Mouse (Mus musculus): Measurements from ENCODE around the gene Grik4.
"Not testable (repeated sequence)": the region's sequence is repeated elsewhere in the genome, so short reads cannot be mapped to it uniquely, and the experiment has no call there.

The Grik4 gene

GRCm38 (mm10) chr9:42797276-42797675, 147.0 kb downstream of the Grik4 start:
- DNase-seq (ENCODE audit: low spot score in 2 of 2) = no peak

- DNase-seq (ENCODE audit: low spot score in 2 of 2) = no peak
These were observed 148.4 kb downstream of the Grik4 start for GRCm38 (mm10) chr9:42795881-42796280.

DNA sequence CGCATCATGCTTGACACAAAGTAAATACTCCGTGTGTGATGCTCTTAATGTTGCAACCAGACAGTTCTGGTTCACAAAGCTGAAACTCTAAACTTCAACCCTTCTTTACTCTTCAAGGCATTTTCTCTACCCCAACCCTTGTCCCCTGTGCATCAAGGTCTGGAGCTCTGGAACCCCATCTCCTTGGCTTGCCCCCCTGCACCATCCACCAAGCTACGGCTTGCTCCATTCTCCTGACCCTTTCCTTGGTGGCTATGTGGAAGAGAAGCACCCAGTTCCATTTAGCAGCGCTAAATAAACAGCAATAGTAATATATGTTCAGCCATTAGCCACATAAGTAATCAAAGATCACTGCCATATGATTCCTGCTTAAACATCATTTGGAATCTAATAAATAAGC, 150.3 kb downstream of the Grik4 start:
- DNase-seq (ENCODE audit: low spot score in 2 of 2) = no peak

DNA sequence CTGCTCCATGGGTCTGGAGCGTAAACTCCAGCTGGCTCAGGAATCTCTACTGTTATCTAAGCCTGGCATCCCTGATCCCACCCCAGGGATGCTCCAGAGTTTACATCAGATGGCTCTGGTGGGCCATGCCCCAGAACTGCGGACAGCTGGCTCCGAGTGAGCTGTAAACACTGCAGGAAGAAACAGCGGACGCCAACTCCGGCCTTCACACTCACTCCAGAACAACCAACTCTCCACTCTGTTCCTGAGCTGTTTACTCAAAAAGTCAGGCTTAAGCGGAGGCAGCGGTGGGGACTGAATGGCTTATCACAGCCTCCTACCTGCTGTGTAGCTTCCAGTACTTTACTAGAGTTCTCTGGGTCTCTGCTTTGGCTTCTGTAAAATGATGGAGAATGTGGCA, 150.7 kb downstream of the Grik4 start:
- no peak for DNase-seq (ENCODE audit: low spot score in 2 of 2)

- no peak for DNase-seq (ENCODE audit: low spot score in 2 of 2)
These were observed 151.9 kb downstream of the Grik4 start for GRCm38 (mm10) chr9:42792381-42792780.

DNA sequence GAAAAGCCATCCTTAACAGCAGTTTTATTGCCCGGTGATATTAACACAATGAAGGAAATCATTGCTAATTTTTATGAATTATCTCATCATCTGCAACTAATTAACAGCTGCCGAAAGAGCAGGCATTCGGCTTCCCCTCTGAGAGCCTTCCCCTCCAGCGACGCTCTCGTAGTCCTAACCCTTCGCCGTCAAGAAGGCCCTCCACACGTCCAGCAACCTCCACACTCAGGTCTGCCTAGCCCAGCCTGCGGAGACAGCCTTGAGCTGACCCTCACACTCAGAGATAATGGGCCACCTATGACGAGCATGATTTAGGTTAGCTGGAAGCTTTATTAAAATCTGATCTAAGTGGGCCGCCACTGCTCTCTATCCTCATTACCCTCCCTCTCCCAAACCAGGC, 152.5 kb downstream of the Grik4 start:
- DNase-seq (ENCODE audit: low spot score in 2 of 2) = no peak

DNA sequence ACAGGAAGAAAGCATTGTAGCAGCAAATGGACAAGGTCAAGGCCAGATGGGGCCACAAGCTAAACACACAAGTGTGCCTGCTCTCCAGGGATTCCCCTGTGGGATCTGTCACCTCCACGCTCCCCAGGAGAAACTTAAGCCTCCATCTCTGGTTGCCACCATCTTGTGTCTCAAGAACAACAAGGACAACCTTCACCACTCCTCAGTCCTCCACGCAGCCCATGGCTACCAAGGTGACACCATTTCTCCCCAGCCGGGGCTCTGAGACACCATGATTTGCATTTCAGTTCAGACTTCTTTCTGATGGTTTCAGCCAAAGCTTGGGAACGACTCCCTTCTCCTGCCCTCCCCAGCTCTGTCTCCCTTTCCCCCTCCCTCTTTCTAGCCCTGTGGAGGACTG, 152.9 kb downstream of the Grik4 start:
- no peak for DNase-seq (ENCODE audit: low spot score in 2 of 2)

- peak in 1 of 2 experiments; percentile 45 for DNase-seq (ENCODE audit: low spot score in 2 of 2)
These were observed 155.8 kb downstream of the Grik4 start for GRCm38 (mm10) chr9:42788471-42788870.

DNA sequence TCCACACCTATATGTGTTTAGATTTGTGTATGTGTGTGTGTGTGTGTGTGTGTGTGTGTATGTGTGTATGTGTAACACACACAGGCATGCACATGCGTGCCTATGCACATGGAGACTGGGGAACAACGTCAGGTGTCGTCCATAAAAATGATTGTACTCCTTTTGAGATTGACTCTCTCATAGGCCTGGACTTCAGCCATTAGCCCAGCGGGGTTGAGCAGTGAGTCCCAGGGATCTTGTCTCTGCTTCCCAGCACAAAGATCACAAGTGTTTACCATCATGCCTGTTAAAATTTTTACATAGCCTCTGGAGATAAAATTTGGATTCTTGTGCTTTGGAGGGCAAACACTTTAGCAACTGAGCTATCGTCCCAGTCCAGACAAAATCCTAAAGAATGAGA, 157.4 kb downstream of the Grik4 start:
- no peak for DNase-seq (ENCODE audit: low spot score in 2 of 2)

- DNase-seq (ENCODE audit: low spot score in 2 of 2) = no peak
These were observed 158.0 kb downstream of the Grik4 start for GRCm38 (mm10) chr9:42786286-42786685.

- DNase-seq (ENCODE audit: low spot score in 2 of 2) = no peak
These were observed 159.0 kb downstream of the Grik4 start for GRCm38 (mm10) chr9:42785173-42785830.

- no peak for DNase-seq (ENCODE audit: low spot score in 2 of 2)
These were observed 160.9 kb downstream of the Grik4 start for GRCm38 (mm10) chr9:42783248-42783903.

DNA sequence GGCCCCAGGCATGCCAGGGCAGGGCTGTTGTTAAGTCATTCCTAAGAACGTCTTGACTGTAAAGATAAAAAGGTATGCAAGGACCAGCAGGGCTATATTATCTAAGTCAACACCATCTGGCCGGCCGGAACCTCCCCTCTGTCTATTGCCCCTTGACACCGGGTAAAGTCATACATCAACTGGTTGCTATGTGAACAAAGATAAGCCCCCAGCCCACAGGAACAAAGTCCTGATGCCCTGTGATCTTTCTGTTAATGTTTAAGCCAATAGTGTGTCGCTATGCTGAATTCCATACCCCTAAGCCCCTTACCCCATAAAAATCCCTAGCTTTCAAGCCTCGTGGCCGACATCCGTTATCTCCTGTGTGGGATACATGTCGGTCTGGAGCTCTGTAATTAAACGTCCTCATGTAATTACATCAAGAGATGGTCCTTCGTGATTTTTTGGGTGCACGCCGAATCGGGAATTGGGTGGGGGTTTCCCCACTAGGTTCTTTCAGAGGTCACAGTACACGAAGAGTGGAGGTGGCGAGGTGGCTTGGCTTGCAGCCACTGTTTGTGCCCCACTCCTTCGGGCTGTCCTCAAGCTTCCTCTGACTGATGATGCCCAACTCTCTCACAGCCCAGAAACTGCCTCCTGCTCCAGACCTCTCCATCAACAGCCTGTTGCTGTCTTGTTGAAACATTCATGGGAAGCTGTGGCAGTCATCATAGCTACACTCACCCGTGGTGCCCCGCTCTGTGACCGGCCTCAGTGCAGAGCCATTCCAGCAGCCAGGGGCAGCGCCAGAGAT, 165.6 kb downstream of the Grik4 start:
- DNase-seq (ENCODE audit: low spot score in 2 of 2) = not testable (repeated sequence)

- DNase-seq (ENCODE audit: low spot score in 2 of 2) = no peak
These were observed 166.4 kb downstream of the Grik4 start for GRCm38 (mm10) chr9:42777913-42778312.

- DNase-seq (ENCODE audit: low spot score in 2 of 2) = no peak
These were observed 167.5 kb downstream of the Grik4 start for GRCm38 (mm10) chr9:42776804-42777203.

DNA sequence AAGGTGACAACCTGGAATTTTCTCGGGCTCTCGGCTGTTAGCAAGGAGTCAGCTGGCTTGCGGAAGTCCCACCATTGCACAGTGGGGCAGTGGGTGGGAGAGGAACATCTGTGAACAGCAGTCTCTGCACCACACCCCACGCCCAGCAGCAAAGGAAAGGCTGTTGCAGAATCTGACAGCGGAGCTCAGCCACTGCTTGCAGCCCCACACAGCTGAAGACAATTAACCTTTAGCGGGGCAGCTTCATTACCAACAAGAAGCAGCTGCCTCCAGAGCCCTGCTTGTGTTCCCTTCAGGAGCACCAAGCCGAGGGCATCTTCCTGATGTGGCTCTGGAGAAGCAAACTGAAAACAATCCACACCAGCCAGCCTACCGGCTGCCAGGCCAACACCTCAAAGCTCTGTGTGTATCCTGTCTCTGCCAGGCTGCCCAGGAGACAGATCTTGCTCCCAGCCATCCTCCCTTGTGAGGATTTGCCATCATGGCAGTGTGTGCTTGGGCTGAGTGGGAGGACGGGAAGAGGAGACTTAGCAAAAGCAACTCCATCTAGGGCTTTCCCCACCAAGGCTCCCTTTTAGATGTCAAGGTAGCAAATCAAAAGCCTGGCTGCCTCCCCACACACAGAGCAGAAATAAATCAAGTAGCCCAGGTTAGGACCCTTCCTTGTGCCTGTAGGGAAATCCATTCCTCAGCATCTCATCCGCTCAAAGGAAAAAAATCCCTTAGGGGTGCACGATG, 179.3 kb downstream of the Grik4 start:
- peak in 1 of 2 experiments; percentile 16 for DNase-seq (ENCODE audit: low spot score in 2 of 2)

- no peak for DNase-seq (ENCODE audit: low spot score in 2 of 2)
These were observed 185.5 kb downstream of the Grik4 start for GRCm38 (mm10) chr9:42758682-42759205.

- DNase-seq (ENCODE audit: low spot score in 2 of 2) = no peak
These were observed 187.2 kb downstream of the Grik4 start for GRCm38 (mm10) chr9:42757012-42757640.

- no peak for DNase-seq (ENCODE audit: low spot score in 2 of 2)
These were observed 189.6 kb downstream of the Grik4 start for GRCm38 (mm10) chr9:42754699-42755098.

- no peak for DNase-seq (ENCODE audit: low spot score in 2 of 2)
These were observed 193.1 kb downstream of the Grik4 start for GRCm38 (mm10) chr9:42751160-42751559.

DNA sequence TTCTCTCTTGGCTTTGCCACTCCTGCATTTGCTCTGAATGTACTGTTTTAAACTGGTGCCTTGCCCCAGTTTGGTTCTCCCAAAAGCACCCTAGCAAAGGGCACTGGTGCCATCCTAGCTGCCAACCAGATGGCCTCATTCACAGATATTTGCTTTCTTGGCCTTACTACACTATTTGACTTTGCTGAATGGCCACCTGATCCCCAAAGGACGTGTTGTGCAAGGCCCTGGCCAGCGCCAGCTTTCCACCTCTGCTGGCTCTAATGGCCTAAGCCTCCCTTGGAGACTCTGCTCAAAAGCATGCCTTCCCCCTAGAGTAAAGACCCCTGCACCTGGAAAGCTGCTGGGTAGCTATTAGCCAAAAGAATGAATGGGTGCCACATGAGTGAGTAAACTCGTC, 194.1 kb downstream of the Grik4 start:
- DNase-seq (ENCODE audit: low spot score in 2 of 2) = no peak
